Mouse (Mus musculus) forebrain, embryonic 14.5 days (tissue): ENCODE measurements at regions not wholly inside any gene's neighbourhood (a gene's known extent, or its start where the extent isn't known, plus 50 kb on each side); places are given as distances from the start of the nearest gene placed in this dataset.
A peak's percentile ranks its signal among the peaks of the same experiment; 100 is the strongest.

Experiments
- ATAC-seq: fragments of 200-750 bp; cut with Nextera tagmentation; 2 replicates; pipeline ENCODE4 v1.8.0; 2017; ENCODE audit warnings: mild to moderate bottlenecking, moderate library complexity
- DNase-seq: peaks from one replicate; pipeline ENCODE4 v3.0.0-alpha.2; 2015; ENCODE audit warnings: low spot score
- H3K27ac ChIP-seq: fragments of 300-500 bp; sonication (generic); 2 replicates; pipeline ENCODE4 v1.5.1; 2014; ENCODE audit warnings: low read depth, mild to moderate bottlenecking, control low read depth, low read length, moderate library complexity
- H3K27me3 ChIP-seq: fragments of 300-500 bp; sonication (generic); replicated peaks from 2 replicates; pipeline ENCODE4 v1.6.1; 2014; ENCODE audit warnings: low read length, control low read depth, mixed read lengths; ENCODE audit not compliant: control insufficient read depth, insufficient read depth
- H3K36me3 ChIP-seq: fragments of 300-500 bp; sonication (generic); 2 replicates; pipeline ENCODE4 v1.6.1; 2014; ENCODE audit warnings: low read length, control low read depth; ENCODE audit not compliant: control insufficient read depth, insufficient read depth
- H3K4me1 ChIP-seq: fragments of 300-500 bp; sonication (generic); 2 replicates; pipeline ENCODE4 v1.6.1; 2014; ENCODE audit warnings: antibody characterized with exemption, low read length, control low read depth; ENCODE audit not compliant: control insufficient read depth, insufficient read depth
- H3K4me2 ChIP-seq: fragments of 300-500 bp; sonication (generic); 2 replicates; pipeline ENCODE4 v1.6.1; 2014; ENCODE audit warnings: mild to moderate bottlenecking, control low read depth, low read length
- H3K4me3 ChIP-seq: fragments of 300-500 bp; sonication (generic); 2 replicates; pipeline ENCODE4 v1.5.1; 2014; ENCODE audit warnings: low read depth, low read length, control low read depth
- H3K9ac ChIP-seq: fragments of 300-500 bp; sonication (generic); 2 replicates; pipeline ENCODE4 v1.6.1; 2014; ENCODE audit warnings: mild to moderate bottlenecking, low read length, control low read depth, moderate library complexity
- H3K9me3 ChIP-seq: fragments of 300-500 bp; sonication (generic); replicated peaks from 2 replicates; pipeline ENCODE4 v1.6.1; 2016; ENCODE audit warnings: low read length, control low read depth, mixed read lengths; ENCODE audit not compliant: control insufficient read depth
- WGBS: fragments of 180-500 bp; shearing (Covaris S2); extraction: QIAGEN DNeasy Blood & Tissue Kit; methylation state at CpG from one replicate; pipeline ENCODE4 v1.1.7; 2014; 5-methylcytosine and 5-hydroxymethylcytosine counted together

DNA sequence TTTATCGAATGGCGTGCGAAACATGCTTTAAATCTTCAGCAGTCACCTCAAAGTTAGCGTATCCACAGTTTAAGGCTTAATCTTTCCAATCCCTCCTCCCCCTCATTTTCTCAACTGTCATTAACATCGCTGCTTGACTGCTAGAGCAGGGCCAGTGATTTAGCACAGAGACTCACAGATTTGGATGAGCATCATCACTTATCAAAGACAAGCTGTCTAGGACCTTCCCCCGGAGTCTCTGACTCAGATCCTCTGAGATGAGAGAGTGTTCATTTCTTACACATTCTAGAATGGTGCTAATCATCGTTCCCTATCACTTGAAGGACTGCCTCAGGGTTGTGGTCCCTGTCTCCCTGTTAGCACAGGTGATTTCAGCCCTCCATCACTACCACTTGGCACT is 112.1 kb upstream of the Tmem132c start:
- Histone ChIP-seq H3K9ac (no peak overlapping the region), H3K36me3 (no peaks in the 10 kb centered on the region)
- DNase-seq = no peak

DNA sequence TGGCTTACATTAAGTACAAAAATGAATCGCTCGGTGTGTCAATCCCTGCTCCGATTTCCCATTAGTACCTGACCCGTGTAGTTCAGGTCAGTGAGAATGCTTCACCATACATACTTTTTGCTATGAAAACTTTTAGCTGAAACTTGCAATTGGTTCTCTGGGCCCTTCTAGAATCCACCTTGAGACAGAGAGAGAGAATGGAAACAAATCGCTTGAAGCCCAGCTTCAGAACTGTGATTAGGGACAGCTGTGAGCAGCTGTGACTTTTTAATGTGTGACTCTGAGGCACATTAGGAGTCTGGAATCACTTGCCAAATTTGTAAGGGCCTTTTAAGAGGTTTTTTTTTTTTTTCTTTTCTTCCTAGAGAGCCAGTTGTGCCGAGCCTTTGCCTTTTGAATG is 107.2 kb upstream of the Tmem132c start:
- DNase-seq (no peak), ATAC-seq (no peak)
- 74% methylated on average over 6 of the region's 6 CpGs for whole genome bisulfite sequencing

More for the DNA sequence above, 112.1 kb upstream of the Tmem132c start:
- Histone ChIP-seq H3K4me2 (no peak overlapping the region), H3K27ac (no peak overlapping the region), H3K4me3 (no peak overlapping the region), H3K27me3 (no peaks in the 10 kb centered on the region), H3K4me1 (no peaks in the 10 kb centered on the region), H3K9me3 (no peaks in the 10 kb centered on the region)
- WGBS = 87% methylated on average over 7 of the region's 7 CpGs
- ATAC-seq = no peak

DNA sequence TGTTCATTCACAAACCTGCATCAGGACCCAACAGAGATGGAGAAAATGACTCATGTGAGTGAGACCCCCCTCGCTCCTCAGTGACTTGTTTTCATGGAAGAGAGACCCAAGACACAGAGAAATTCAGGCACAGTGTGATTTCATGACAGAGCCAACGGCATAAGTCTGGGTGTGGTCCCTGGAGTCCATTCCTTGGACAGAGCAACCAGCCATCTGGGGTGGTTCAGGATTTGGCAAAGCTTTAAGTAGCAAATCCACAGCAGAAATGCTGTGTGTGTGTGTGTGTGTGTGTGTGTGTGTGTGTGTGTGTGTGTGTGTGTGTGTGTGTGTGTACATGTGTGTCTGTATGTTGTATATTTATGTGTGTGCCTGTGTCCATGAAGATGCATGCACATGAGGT is 101.0 kb upstream of the Tmem132c start:
- no peak overlapping the region for H3K27ac ChIP-seq
- 73% methylated on average over 2 of the region's 2 CpGs for WGBS
- no peak overlapping the region for H3K4me3 ChIP-seq
- DNase-seq (no peak), ATAC-seq (no peak)
- H3K4me2 ChIP-seq = no peak overlapping the region
- no peaks in the 10 kb centered on the region for H3K27me3 ChIP-seq
- H3K4me1 ChIP-seq = no peaks in the 10 kb centered on the region
- H3K36me3 ChIP-seq = no peaks in the 10 kb centered on the region
- H3K9me3 ChIP-seq = no peaks in the 10 kb centered on the region
- no peak overlapping the region for H3K9ac ChIP-seq

More for the DNA sequence above, 107.2 kb upstream of the Tmem132c start:
- H3K4me3 ChIP-seq = no peak overlapping the region
- no peak overlapping the region for H3K27ac ChIP-seq
- no peaks in the 10 kb centered on the region for H3K27me3 ChIP-seq
- H3K9ac ChIP-seq = no peak overlapping the region
- H3K4me1 ChIP-seq = no peaks in the 10 kb centered on the region
- H3K9me3 ChIP-seq = no peaks in the 10 kb centered on the region
- no peak overlapping the region for H3K4me2 ChIP-seq
- H3K36me3 ChIP-seq = no peaks in the 10 kb centered on the region

DNA sequence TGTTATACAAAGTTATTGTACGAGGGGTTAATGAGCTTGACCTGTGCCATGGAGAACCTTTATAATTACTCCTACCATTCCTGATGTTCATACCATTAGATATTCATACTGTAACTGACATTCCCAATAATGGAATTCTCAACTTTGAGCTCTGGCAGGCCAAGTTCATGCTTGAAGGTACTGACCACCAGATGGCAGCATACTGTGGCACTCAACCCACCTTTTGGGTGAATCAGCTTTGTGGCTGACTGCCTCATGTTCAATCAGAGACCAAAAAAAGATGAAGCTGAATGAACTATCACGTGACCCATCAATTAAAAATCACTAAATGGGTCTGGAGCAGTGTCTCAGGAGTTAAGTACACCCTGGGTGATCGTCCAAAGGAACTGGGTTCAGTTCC is 81.3 kb upstream of the Tmem132c start:
- DNase-seq = peak; percentile 75
- Histone ChIP-seq H3K27me3 (no peaks in the 10 kb centered on the region), H3K9me3 (no peaks in the 10 kb centered on the region), H3K4me1 (0 out of 2 replicates have a peak, but pooled peaks cover 4% of the 10 kb centered on the region), H3K36me3 (no peaks in the 10 kb centered on the region), H3K4me3 (no peak overlapping the region), H3K4me2 (no peak overlapping the region), H3K9ac (no peak overlapping the region), H3K27ac (no peak overlapping the region)
- ATAC-seq = no peak
- WGBS = 43% methylated on average over 3 of the region's 3 CpGs

DNA sequence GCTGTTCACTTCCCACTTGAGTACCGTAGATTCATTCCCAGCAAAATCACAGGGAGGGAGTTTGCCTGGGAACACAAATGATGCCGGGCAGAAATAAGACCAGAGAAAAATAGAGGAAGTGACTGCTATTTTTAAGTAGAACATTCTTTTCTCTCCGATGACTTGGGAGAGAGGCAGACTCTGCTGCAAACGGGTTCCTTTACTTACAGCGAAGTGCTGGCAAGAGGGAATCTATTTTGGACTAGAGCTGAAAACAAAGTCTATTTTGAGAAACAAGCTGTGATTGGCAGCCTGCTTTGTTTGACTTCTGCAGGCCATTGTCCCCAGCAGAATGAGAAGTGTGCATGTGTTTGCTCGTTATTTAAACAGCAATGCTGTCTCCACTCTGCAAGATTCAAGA is 78.2 kb upstream of the Tmem132c start:
- H3K27ac ChIP-seq = no peak overlapping the region
- no peaks in the 10 kb centered on the region for H3K36me3 ChIP-seq
- H3K9me3 ChIP-seq = no peaks in the 10 kb centered on the region
- no peak overlapping the region for H3K9ac ChIP-seq
- no peak overlapping the region for H3K4me2 ChIP-seq
- no peaks in the 10 kb centered on the region for H3K27me3 ChIP-seq
- ATAC-seq (no peak), DNase-seq (peak; percentile 51)
- no peak overlapping the region for H3K4me3 ChIP-seq
- 0 out of 2 replicates have a peak, but pooled peaks cover 4% of the 10 kb centered on the region for H3K4me1 ChIP-seq
- WGBS = 17% methylated on average over 6 of the region's 6 CpGs

DNA sequence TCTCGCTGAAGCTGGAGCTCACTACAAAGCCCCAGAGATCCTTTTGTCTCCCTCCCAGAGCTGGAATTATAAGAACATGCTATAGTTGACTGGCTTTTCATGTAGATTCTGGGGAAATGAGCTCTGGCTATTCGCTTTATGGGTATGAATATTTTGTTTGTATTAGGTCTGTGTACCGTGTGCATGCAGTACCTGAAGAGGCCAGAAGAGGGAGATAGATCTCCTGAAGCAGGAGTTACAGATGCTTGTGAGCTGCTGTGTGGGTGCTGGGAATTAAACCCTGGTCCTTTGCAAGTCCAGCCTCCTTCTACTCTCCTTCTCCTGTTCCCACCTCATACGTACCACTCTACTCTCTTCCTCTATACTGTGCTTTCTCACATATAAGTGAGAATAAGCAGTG is 52.6 kb upstream of the Tmem132c start:
- no peak for DNase-seq
- no peaks in the 10 kb centered on the region for H3K36me3 ChIP-seq
- 94% methylated on average over 4 of the region's 4 CpGs for WGBS
- no peak overlapping the region for H3K4me2 ChIP-seq
- H3K27ac ChIP-seq = no peak overlapping the region
- no peak for ATAC-seq
- H3K4me3 ChIP-seq = no peak overlapping the region
- no peaks in the 10 kb centered on the region for H3K4me1 ChIP-seq
- no peaks in the 10 kb centered on the region for H3K27me3 ChIP-seq
- no peak overlapping the region for H3K9ac ChIP-seq
- H3K9me3 ChIP-seq = 0 out of 2 replicates have a peak, but pooled peaks cover 4% of the 10 kb centered on the region
